Mouse (Mus musculus) hindbrain, embryonic 10.5 days (tissue): ENCODE data around the gene Pik3r1. TPM values are rescaled to one million over a fixed set of nuclear protein-coding genes. Genes with fewer than 3 reads are reported as not detected.

Experiments used
- DNase-seq: peaks from one replicate; pipeline ENCODE4 v3.0.0-alpha.2; 2017; ENCODE audit warnings: low spot score
- H3K27ac ChIP-seq: fragments of 300-500 bp; sonication (generic); 2 replicates; pipeline ENCODE4 v1.5.1; 2016; ENCODE audit warnings: mild to moderate bottlenecking, moderate library complexity
- H3K27me3 ChIP-seq: fragments of 300-500 bp; sonication (generic); 2 replicates; pipeline ENCODE4 v1.6.1; 2016; ENCODE audit warnings: mild to moderate bottlenecking; ENCODE audit not compliant: poor library complexity, insufficient read depth, severe bottlenecking
- H3K36me3 ChIP-seq: fragments of 300-500 bp; sonication (generic); 2 replicates; pipeline ENCODE4 v1.6.1; 2016; ENCODE audit warnings: mild to moderate bottlenecking, moderate library complexity
- H3K4me1 ChIP-seq: fragments of 300-500 bp; sonication (generic); replicated peaks from 2 replicates; pipeline ENCODE4 v1.6.1; 2016; ENCODE audit warnings: mild to moderate bottlenecking
- H3K4me3 ChIP-seq: fragments of 300-500 bp; sonication (generic); 2 replicates; pipeline ENCODE4 v1.5.1; 2016; ENCODE audit warnings: mild to moderate bottlenecking, moderate library complexity
- H3K9me3 ChIP-seq: fragments of 300-500 bp; sonication (generic); 2 replicates; pipeline ENCODE4 v1.6.1; 2016; ENCODE audit warnings: mild to moderate bottlenecking, moderate library complexity
- WGBS: fragments of 180-500 bp; shearing (Covaris S2); methylation state at CpG from one replicate; pipeline ENCODE4 v1.1.7; 2016; 5-methylcytosine and 5-hydroxymethylcytosine counted together
- polyA plus RNA-seq: library from polyadenylated mRNA; unstranded; fragments of >200 nt; fragmentation: Nextera tagmentation; extraction: Ambion mirVana; gene quantifications from 2 replicates; pipeline ENCODE4 v1.2.1, GENCODE M21; 2016

Pik3r1 gene
- polyA plus RNA-seq, result 12.6 and 16.1 TPM in 2 replicates

DNA sequence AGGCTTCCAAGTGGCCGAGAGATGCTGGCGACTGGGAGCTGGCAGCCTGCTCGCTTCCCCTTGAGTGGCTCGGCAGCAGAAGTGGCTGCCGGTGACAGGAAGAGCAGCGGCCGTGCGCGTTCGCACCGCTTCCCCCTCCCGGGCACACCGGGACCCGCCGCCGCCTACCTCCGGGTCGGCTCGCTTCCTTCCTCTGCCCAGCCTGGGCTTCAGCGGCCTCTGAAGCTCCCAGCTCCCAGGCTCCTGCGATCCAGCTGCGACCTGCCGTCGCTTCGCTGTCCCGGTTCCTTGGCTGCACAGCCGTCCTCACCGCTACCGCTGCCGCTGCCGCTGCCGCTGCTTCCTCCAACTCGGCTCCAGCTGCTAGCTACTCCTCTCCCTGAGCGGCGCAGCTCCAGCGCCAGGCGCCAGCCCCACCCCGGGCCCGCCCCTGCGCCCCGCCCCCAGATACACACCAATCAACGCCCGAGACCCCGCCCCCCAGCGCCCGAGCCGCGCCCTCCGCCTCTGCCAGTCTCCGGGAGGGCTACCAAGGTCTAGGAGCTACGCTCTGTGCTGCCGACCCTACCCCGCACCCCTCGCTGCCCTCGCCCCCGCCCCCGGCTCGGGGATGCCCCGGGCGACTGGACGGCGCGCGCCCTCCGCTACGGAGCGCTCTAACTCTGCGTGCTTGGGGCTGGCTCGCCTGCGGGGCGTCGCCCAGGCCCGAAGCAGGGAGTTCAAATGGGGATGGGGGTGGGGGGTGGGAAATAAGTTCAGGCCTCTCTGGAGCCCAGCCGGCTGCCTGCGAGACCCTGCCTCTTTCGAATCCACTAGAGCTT is at the start of gene Pik3r1:
Gene Pik3r1, minus strand, starts transcription at position 409 of the 821 bp plus-strand sequence.
- Histone ChIP-seq H3K36me3 (no peaks in the 10 kb centered on the region), H3K27ac (peak within 1 kb of the TSS; percentile 94), H3K4me1 (peaks cover 38% of the 10 kb centered on the region)

DNA sequence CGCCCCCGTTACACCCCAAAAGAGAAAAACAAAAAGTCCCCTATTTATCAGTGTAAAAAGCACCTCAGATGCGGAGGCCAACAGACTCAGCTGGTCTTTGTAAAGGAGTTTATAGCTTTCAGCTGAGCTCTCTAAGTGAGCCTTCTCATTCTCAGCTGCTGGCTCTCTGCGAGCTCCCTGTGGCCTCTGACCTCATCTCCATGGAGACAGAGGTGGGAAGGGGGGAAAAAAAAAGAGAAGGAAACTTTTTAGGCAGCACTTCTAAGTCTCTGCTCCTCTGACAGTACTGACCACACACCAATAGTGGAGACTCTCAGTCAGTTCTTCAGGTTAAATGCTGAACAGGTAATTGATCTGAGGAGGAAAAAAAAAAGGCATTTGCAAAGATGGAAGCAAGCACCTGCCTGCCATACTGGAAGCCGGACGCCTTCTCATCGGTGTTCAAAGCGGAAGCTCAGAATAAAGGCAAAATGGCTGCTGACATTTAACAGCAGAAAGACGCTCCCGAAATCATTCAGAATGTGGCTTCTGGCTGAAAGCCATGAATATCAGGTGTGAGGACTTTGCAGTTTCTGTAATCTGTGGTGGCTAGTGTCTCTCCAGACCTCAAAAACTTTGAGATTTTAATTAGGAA is 45.4 kb upstream of the Pik3r1 start:
- Histone ChIP-seq H3K27ac (peak overlapping the region; percentile 75), H3K9me3 (no peaks in the 10 kb centered on the region), H3K27me3 (no peaks in the 10 kb centered on the region), H3K36me3 (no peaks in the 10 kb centered on the region), H3K4me3 (no peak overlapping the region; the same call in 1 of the 2 replicates), H3K4me1 (peaks cover 22% of the 10 kb centered on the region)
- DNase-seq, result peak; percentile 73
- WGBS, result 16% methylated on average over 10 of the region's 10 CpGs

More for the DNA sequence above, at the start of gene Pik3r1:
- under 1% methylated on average over 73 of the region's 76 CpGs for WGBS
- H3K27me3 ChIP-seq, result no peaks in the 10 kb centered on the region
- H3K4me3 ChIP-seq, result peak within 1 kb of the TSS; percentile 90
- DNase-seq, result peak; percentile 99
- H3K9me3 ChIP-seq, result no peaks in the 10 kb centered on the region

DNA sequence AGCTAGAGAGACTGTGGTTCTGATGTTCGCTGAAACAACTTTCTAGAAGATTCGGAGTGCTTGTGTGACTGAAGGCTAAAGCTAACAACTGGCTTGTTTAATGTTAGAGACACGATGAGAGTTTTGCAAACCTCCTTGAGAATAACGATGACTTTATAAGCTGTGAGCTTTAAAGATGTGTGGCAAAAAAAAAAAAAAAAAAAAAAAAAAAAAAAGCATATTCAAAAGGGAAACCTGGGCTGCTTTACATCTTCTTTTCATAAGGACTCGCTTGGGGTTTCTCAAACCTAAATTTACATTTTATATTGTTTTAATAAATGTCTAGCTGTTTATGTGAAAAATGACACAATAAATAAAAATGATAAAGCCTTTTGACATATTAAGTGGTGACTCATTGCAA is 44.3 kb upstream of the Pik3r1 start:
- no peak for DNase-seq
- 75% methylated on average over 5 of the region's 5 CpGs for WGBS
- peak overlapping the region; percentile 75; the same call in 1 of the 2 replicates for H3K27ac ChIP-seq

DNA sequence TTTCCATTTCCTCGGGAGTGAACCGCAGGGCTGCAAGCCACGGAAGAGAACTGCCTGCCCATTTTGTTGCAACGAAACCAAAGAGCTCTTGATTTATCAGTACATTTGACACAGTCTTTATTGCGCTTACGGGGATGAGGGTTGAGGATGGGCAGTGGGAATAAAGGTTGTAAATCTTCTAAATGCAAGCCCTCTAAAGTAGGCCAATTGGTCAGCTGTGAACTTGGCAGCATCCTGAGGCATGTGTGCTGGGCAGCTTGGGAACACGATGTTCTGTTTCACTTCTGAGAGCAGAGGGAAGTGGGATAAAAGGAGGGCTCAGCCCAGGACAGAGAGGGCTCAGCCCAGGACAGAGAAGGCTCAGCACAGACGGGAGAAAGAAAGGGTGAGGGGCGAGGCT is 43.9 kb upstream of the Pik3r1 start:
- no peaks in the 10 kb centered on the region for H3K9me3 ChIP-seq
- no peak for DNase-seq
- H3K27me3 ChIP-seq, result no peaks in the 10 kb centered on the region
- peak overlapping the region; percentile 75; the same call in 1 of the 2 replicates for H3K27ac ChIP-seq
- no peaks in the 10 kb centered on the region for H3K36me3 ChIP-seq
- no peak overlapping the region for H3K4me3 ChIP-seq
- 59% methylated on average over 9 of the region's 9 CpGs for WGBS
- peaks cover 22% of the 10 kb centered on the region for H3K4me1 ChIP-seq

More for the DNA sequence above, 44.3 kb upstream of the Pik3r1 start:
- Histone ChIP-seq H3K4me1 (peaks cover 22% of the 10 kb centered on the region), H3K27me3 (no peaks in the 10 kb centered on the region), H3K4me3 (no peak overlapping the region), H3K36me3 (no peaks in the 10 kb centered on the region), H3K9me3 (no peaks in the 10 kb centered on the region)

DNA sequence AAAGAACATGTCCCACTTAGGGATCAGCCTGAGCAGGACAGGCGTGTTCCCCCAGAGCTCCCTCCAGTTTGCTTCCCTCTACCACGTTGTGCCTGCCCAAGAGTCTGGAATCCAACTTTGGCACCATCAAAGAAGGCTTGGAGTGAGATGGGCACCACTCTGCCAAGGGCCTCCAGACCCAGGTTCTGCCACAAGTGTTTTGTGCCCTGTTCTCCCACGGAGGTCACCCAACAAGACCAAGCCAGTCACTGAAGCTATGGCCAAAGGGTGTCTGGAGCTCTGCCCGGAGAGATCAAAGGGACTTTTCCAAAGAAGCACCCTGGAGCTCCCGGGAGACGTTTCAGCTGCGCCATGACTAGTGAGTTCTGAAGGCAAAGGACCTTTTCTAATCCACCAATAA is 42.6 kb upstream of the Pik3r1 start:
- Histone ChIP-seq H3K27me3 (no peaks in the 10 kb centered on the region), H3K9me3 (no peaks in the 10 kb centered on the region), H3K4me1 (peaks cover 22% of the 10 kb centered on the region), H3K4me3 (no peak overlapping the region), H3K36me3 (no peaks in the 10 kb centered on the region), H3K27ac (no peak overlapping the region)
- DNase-seq, result no peak
- 82% methylated on average over 7 of the region's 7 CpGs for WGBS

DNA sequence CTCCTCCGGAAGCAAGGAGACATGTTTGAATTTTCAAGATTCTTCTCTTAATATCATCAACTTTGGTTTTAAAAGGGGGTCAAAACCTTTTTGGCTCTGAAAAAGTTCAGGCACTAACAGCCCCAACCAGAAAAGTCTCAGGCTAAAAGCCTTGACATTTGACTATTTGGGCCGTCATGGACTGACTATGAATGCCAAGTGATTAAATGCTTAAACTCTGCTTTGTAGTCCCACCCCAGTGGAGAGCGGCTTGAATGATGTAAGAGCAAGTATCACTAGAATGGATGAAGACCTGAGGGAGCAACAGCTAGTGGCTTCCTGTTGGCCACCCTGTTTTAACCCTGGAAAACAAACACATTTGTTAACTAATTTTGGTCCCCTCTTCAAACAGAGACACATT is 41.8 kb upstream of the Pik3r1 start:
- H3K27me3 ChIP-seq, result no peaks in the 10 kb centered on the region
- H3K27ac ChIP-seq, result no peak overlapping the region
- no peak for DNase-seq
- no peak overlapping the region for H3K4me3 ChIP-seq
- H3K4me1 ChIP-seq, result peaks cover 22% of the 10 kb centered on the region
- 88% methylated on average over 3 of the region's 3 CpGs for WGBS
- no peaks in the 10 kb centered on the region for H3K36me3 ChIP-seq
- H3K9me3 ChIP-seq, result no peaks in the 10 kb centered on the region

DNA sequence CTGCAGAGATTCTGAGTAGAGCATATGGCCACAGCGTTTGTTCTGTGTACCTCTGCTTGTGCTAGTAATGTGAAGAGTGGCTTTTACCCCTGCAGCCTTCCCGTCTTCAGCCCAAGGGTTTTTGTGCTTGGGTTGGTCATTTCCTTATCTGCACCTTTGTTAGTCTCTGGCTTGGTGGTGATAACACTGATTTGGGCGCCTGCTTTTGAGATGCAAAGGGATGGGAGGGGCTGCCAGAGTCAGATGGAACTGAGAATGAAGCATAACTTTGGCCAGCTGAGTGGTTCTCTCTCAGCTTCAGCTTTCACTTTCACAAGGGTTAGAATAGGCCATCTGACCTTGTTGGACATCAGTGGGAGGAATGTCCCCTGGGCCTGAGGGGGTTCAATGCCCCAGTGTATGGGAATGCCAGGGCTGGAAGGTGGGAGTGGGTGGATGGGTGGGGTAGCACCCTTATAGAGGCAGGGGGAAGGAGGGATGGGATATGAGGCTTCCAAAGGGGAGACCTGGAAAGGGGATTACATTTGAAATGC is 37.6 kb upstream of the Pik3r1 start:
- H3K36me3 ChIP-seq, result no peaks in the 10 kb centered on the region
- 71% methylated on average over 3 of the region's 3 CpGs for WGBS
- H3K4me3 ChIP-seq, result no peak overlapping the region

DNA sequence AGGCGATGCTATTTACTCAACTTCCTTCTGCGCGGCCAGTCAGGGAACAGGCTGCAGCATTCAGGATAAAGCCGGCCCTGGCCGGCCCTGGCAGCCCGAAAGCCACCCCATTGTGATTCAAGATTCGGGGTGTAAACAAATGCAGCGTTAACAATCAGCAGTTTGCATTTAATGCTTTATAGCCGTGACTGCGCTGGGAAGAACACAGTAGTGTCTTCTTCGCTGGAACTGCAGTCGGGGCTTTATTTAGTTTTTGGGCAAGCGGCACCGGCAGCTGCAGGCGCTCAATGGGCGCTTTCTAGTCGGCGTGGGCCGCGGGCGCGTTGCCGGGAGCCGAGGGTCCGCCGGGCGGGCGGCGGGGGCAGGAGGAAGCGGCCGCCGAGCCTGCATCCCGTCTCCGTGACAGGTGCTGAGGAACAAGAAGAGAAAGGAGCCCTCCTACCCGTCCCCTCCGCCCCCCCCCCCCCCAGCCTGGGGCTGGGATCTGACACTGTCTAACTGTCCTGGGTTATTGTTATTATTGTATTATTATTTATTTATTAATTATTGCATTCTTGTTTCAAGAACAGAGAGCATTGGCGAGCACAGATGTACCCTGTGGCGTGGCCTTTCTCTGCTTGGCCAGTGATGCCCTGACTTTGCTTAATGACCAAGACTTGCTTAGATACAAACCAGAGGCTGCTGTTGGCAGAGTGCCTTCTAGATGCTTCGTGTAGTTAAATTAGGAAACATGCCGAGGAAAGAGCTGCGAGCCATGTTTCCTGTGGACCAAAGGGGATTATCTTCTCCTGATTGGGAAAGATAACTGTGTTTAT is 33.6 kb upstream of the Pik3r1 start:
- Histone ChIP-seq H3K4me1 (peaks cover 31% of the 10 kb centered on the region), H3K27me3 (peaks cover 20% of the 10 kb centered on the region), H3K4me3 (peak overlapping the region; percentile 59), H3K27ac (peak overlapping the region; percentile 94), H3K36me3 (no peaks in the 10 kb centered on the region), H3K9me3 (no peaks in the 10 kb centered on the region)
- DNase-seq, result peak; percentile 85
- WGBS, result 4% methylated on average over 41 of the region's 41 CpGs

More for the DNA sequence above, 37.6 kb upstream of the Pik3r1 start:
- no peak for DNase-seq
- no peak overlapping the region for H3K27ac ChIP-seq
- no peaks in the 10 kb centered on the region for H3K9me3 ChIP-seq
- peaks cover 6% of the 10 kb centered on the region; the same call in 1 of the 2 replicates for H3K27me3 ChIP-seq
- H3K4me1 ChIP-seq, result peaks cover 15% of the 10 kb centered on the region

DNA sequence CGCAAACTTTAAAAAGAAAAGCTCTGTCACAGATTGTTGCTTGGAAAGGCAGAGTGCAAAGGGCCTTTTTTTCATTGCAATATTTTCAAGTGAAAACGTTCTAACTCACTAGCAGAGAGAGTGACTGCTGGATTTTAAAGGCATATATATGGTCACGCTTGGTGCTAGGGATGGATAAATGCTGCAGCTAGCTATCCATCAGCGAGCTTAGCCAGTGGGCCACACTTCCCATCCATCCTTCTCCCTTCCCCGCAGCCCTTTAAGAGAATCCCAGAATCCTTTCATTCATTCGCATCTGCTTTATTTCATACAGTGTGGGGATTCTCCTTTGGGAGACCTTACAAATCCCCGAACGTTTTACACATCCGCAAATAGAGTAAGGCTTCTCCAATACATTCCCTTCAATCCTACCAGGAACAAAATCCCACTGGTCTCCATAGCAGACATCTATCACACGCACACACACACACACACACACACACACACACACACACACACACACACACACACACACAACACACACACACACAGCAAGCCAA is 32.9 kb upstream of the Pik3r1 start:
- H3K4me3 ChIP-seq, result peak overlapping the region; percentile 59
- WGBS, result 24% methylated on average over 10 of the region's 10 CpGs
- no peaks in the 10 kb centered on the region for H3K9me3 ChIP-seq
- H3K27ac ChIP-seq, result peak overlapping the region; percentile 94
- no peak for DNase-seq
- H3K4me1 ChIP-seq, result peaks cover 31% of the 10 kb centered on the region
- no peaks in the 10 kb centered on the region for H3K36me3 ChIP-seq
- H3K27me3 ChIP-seq, result peaks cover 20% of the 10 kb centered on the region

DNA sequence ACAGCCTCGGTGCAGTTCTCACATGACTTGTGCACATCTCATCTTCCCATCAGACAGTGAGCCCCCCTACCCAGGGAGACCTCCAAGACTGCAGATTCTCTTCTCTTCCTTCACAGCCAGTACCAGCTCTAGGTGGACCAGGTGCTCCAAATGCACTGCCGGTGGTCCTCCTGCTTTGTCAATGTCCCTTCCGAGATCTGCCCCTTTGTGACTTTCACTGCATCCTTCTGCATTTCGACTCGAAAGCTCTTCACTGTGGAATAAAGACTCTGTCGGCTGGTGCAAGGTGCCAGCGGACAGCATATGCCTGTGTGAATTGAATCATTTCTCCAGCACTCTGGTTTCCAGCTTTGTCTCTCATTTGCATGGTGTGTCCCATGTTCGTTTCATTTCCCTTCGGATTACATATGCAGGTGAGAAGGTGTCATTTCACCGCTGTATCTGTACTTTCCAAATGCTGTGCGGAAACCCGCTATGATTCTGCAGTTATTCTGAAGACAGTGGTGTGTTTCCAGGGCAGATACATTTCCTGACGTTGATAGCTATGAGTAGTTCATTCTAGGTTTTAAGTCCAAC is 32.1 kb upstream of the Pik3r1 start:
- no peak for DNase-seq
- Histone ChIP-seq H3K4me1 (peaks cover 31% of the 10 kb centered on the region), H3K36me3 (no peaks in the 10 kb centered on the region), H3K9me3 (no peaks in the 10 kb centered on the region), H3K27me3 (peaks cover 20% of the 10 kb centered on the region), H3K27ac (0 out of 2 replicates have a peak overlapping the region, but pooled peaks have one; percentile 66), H3K4me3 (no peak overlapping the region)
- 83% methylated on average over 13 of the region's 13 CpGs for WGBS

DNA sequence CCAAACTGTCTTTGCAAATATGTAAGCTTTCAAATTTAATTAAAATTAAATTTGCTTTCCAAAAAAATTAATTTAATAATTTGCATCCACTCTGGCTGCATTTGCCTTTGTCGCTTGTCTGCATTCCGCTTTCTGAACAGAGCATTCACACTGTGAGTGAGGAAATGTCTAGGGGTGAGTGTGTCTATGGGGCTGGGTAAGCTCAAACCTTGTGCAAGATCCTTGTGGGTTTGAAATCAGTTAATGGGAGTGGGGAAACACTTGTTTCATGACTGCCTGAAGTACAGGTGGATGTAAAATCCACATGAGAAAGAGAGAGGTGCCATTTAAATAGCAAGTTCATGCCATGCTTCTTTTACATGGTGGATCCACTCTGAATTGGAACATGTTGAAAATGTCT is 31.3 kb upstream of the Pik3r1 start:
- DNase-seq, result no peak
- Histone ChIP-seq H3K27ac (no peak overlapping the region), H3K4me3 (no peak overlapping the region), H3K27me3 (peaks cover 20% of the 10 kb centered on the region), H3K36me3 (no peaks in the 10 kb centered on the region), H3K9me3 (no peaks in the 10 kb centered on the region), H3K4me1 (peaks cover 31% of the 10 kb centered on the region)
- WGBS, result 91% methylated on average over 2 of the region's 2 CpGs

DNA sequence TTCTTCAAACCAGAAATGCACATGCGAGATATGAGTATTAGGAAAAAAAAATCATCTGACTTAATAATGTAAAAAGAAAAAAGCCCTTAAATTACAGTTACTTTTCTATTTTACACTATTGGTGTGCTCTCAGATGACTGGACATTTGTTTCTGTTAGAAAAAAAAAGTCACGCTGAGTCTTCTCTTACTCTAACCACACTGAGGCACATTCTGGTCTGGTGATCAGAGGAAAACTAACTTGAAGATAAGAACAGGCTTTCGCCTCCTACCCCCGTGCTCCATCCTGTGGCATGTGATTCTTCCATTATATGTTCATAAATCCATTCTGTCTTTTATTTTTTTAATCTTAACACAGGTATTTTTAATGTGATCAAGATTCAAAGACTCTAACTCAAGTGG is 30.5 kb upstream of the Pik3r1 start:
- DNase-seq, result no peak
- 85% methylated on average over 4 of the region's 4 CpGs for WGBS
- Histone ChIP-seq H3K4me3 (no peak overlapping the region), H3K27ac (no peak overlapping the region), H3K4me1 (peaks cover 31% of the 10 kb centered on the region), H3K36me3 (no peaks in the 10 kb centered on the region), H3K9me3 (no peaks in the 10 kb centered on the region), H3K27me3 (peaks cover 17% of the 10 kb centered on the region)
